Mouse (Mus musculus) forebrain, embryonic 13.5 days (tissue): ENCODE data around the gene Usp3. TPM values are rescaled to one million over a fixed set of nuclear protein-coding genes. Genes with fewer than 3 reads are reported as not detected.

Source experiments
- ATAC-seq: fragments of 200-750 bp; cut with Nextera tagmentation; 2 replicates; pipeline ENCODE4 v1.8.0; 2017
- H3K27ac ChIP-seq: fragments of 300-500 bp; sonication (generic); 2 replicates; pipeline ENCODE4 v1.5.1; 2015; ENCODE audit warnings: inconsistent platforms, mild to moderate bottlenecking, moderate library complexity
- H3K27me3 ChIP-seq: fragments of 300-500 bp; sonication (generic); 2 replicates; pipeline ENCODE4 v1.6.1; 2015; ENCODE audit warnings: mild to moderate bottlenecking, inconsistent platforms
- H3K36me3 ChIP-seq: fragments of 300-500 bp; sonication (generic); 2 replicates; pipeline ENCODE4 v1.6.1; 2015; ENCODE audit warnings: mild to moderate bottlenecking, inconsistent platforms; ENCODE audit not compliant: poor library complexity, severe bottlenecking
- H3K4me1 ChIP-seq: fragments of 300-500 bp; sonication (generic); 2 replicates; pipeline ENCODE4 v1.6.1; 2015; ENCODE audit warnings: inconsistent platforms
- H3K4me2 ChIP-seq: fragments of 300-500 bp; sonication (generic); 2 replicates; pipeline ENCODE4 v1.6.1; 2015; ENCODE audit warnings: inconsistent platforms, mild to moderate bottlenecking, moderate library complexity
- H3K4me3 ChIP-seq: fragments of 300-500 bp; sonication (generic); 2 replicates; pipeline ENCODE4 v1.5.1; 2015; ENCODE audit warnings: mild to moderate bottlenecking, inconsistent platforms
- H3K9ac ChIP-seq: fragments of 300-500 bp; sonication (generic); 2 replicates; pipeline ENCODE4 v1.6.1; 2015; ENCODE audit warnings: mild to moderate bottlenecking, inconsistent platforms
- H3K9me3 ChIP-seq: fragments of 300-500 bp; sonication (generic); replicated peaks from 2 replicates; pipeline ENCODE4 v1.6.1; 2016; ENCODE audit warnings: inconsistent platforms
- WGBS: fragments of 180-500 bp; shearing (Covaris S2); methylation state at CpG from one replicate; pipeline ENCODE4 v1.1.7; 2015; 5-methylcytosine and 5-hydroxymethylcytosine counted together
- polyA plus RNA-seq: library from polyadenylated mRNA; unstranded; fragments of >200 nt; fragmentation: Nextera tagmentation; extraction: Ambion mirVana; gene quantifications from 2 replicates; pipeline ENCODE4 v1.2.1, GENCODE M21; 2015

Gene Usp3
- polyA plus RNA-seq, 1 experiment from 2014 or later, result 127 TPM

DNA sequence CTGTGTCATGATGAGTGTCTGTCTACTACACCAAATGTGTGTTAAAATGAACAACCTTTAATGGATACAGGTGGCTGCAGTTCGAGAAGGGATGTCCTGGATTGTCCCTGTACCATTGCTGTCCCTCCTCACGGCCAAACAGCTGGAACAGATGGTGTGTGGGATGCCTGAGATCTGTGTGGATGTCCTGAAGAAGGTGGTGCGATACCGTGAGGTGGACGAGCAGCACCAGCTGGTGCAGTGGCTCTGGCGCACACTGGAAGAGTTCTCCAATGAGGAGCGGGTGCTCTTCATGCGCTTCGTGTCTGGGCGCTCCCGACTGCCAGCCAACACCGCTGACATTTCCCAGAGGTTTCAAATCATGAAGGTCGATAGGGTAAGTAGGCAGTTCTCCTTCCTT lies 88.4 kb downstream of the Usp3 start:
- peak overlapping the region; percentile 92; the same call in 1 of the 2 replicates for H3K27ac ChIP-seq
- no peak for ATAC-seq
- H3K36me3 ChIP-seq, result peaks cover 85% of the 10 kb centered on the region

GRCm38 (mm10) chr9:66503879-66504411 lies 89.0 kb downstream of the Usp3 start:
- Histone ChIP-seq H3K36me3 (peaks cover 82% of the 10 kb centered on the region), H3K9ac (no peak overlapping the region), H3K9me3 (no peaks in the 10 kb centered on the region), H3K27me3 (no peaks in the 10 kb centered on the region), H3K27ac (peak overlapping the region; percentile 92; the same call in 1 of the 2 replicates), H3K4me2 (no peak overlapping the region), H3K4me1 (peaks cover 48% of the 10 kb centered on the region), H3K4me3 (no peak overlapping the region)
- no peak for ATAC-seq
- WGBS, result 82% methylated on average over 4 of the region's 4 CpGs

More for the DNA sequence above, 88.4 kb downstream of the Usp3 start:
- no peaks in the 10 kb centered on the region for H3K9me3 ChIP-seq
- H3K9ac ChIP-seq, result peak overlapping the region; percentile 46; the same call in 1 of the 2 replicates
- no peak overlapping the region for H3K4me3 ChIP-seq
- WGBS, result 90% methylated on average over 13 of the region's 13 CpGs
- no peaks in the 10 kb centered on the region for H3K27me3 ChIP-seq
- peaks cover 49% of the 10 kb centered on the region for H3K4me1 ChIP-seq
- H3K4me2 ChIP-seq, result no peak overlapping the region

- Histone ChIP-seq H3K27me3 (no peaks in the 10 kb centered on the region), H3K36me3 (peaks cover 84% of the 10 kb centered on the region), H3K9ac (no peak overlapping the region), H3K9me3 (no peaks in the 10 kb centered on the region), H3K4me1 (peaks cover 38% of the 10 kb centered on the region), H3K27ac (no peak overlapping the region), H3K4me2 (no peak overlapping the region), H3K4me3 (no peak overlapping the region)
- 71% methylated on average over 2 of the region's 2 CpGs for WGBS
- ATAC-seq, result no peak
Measured at GRCm38 (mm10) chr9:66501248-66501647, 91.7 kb downstream of the Usp3 start.

DNA sequence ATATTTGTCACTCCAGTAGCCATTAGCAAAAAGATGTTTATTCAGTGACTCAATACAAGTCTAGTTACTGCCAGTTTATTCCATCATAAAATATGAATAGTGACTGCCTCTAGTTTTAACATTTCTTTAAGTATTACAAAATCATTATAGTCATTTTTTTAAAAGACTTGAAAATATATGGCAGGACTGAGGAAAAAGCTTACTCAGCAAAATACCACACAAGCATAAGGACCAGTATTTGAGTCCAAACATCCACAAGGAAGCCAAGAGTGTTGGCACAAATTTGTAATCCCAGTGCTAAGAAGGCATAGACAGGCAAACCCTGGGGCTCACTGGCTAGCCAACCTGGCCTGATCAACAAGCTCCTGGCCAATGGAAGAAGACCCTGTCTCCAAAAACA lies 99.0 kb downstream of the Usp3 start:
- ATAC-seq, result no peak
- Histone ChIP-seq H3K36me3 (peaks cover 96% of the 10 kb centered on the region), H3K27ac (no peak overlapping the region)

GRCm38 (mm10) chr9:66492361-66492760 lies 100.6 kb downstream of the Usp3 start:
- Histone ChIP-seq H3K27ac (no peak overlapping the region), H3K9me3 (no peaks in the 10 kb centered on the region), H3K9ac (no peak overlapping the region), H3K4me2 (no peak overlapping the region), H3K27me3 (no peaks in the 10 kb centered on the region), H3K4me3 (no peak overlapping the region), H3K36me3 (peaks cover 96% of the 10 kb centered on the region), H3K4me1 (no peaks in the 10 kb centered on the region)
- 96% methylated on average over 1 of the region's 1 CpGs for WGBS
- no peak for ATAC-seq

More for the DNA sequence above, 99.0 kb downstream of the Usp3 start:
- Histone ChIP-seq H3K9ac (no peak overlapping the region), H3K4me1 (no peaks in the 10 kb centered on the region), H3K4me3 (no peak overlapping the region), H3K4me2 (no peak overlapping the region), H3K27me3 (no peaks in the 10 kb centered on the region), H3K9me3 (no peaks in the 10 kb centered on the region)

GRCm38 (mm10) chr9:66488786-66489185 lies 104.2 kb downstream of the Usp3 start:
- no peak overlapping the region for H3K4me2 ChIP-seq
- no peak overlapping the region for H3K9ac ChIP-seq
- no peak overlapping the region for H3K4me3 ChIP-seq
- peaks cover 93% of the 10 kb centered on the region for H3K36me3 ChIP-seq
- H3K27ac ChIP-seq, result no peak overlapping the region
- H3K27me3 ChIP-seq, result no peaks in the 10 kb centered on the region
- H3K9me3 ChIP-seq, result no peaks in the 10 kb centered on the region
- ATAC-seq, result no peak
- H3K4me1 ChIP-seq, result no peaks in the 10 kb centered on the region

- no peaks in the 10 kb centered on the region for H3K9me3 ChIP-seq
- ATAC-seq, result no peak
- H3K4me1 ChIP-seq, result no peaks in the 10 kb centered on the region
- no peak overlapping the region for H3K9ac ChIP-seq
- 92% methylated on average over 3 of the region's 3 CpGs for WGBS
- peaks cover 73% of the 10 kb centered on the region for H3K36me3 ChIP-seq
- no peak overlapping the region for H3K27ac ChIP-seq
- no peak overlapping the region for H3K4me3 ChIP-seq
- no peaks in the 10 kb centered on the region for H3K27me3 ChIP-seq
- no peak overlapping the region for H3K4me2 ChIP-seq
Measured at GRCm38 (mm10) chr9:66483429-66483828, 109.5 kb downstream of the Usp3 start.

DNA sequence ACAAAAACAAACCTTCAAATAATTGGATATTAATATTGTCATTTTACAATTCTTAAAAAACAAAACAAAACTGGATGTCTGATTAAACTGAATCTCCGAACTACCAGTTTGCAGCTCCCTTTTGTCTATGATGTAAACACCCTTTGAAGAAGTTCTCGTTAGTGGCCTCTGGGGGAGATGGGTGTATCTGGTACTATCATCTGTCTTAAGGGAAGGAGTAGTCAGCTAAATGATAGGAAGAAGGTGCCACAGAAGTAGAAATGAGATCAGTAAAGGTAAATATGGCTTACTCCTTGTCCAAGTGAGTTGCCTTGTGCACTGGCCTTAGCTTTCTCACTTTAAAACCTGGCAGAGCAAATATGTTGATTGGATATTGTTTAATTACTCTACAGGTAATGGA lies 115.2 kb downstream of the Usp3 start:
- no peak for ATAC-seq
- Histone ChIP-seq H3K27me3 (no peaks in the 10 kb centered on the region), H3K4me3 (no peak overlapping the region), H3K4me1 (no peaks in the 10 kb centered on the region), H3K9me3 (no peaks in the 10 kb centered on the region), H3K4me2 (no peak overlapping the region), H3K9ac (no peak overlapping the region), H3K27ac (no peak overlapping the region), H3K36me3 (peaks cover 62% of the 10 kb centered on the region)
- 72% methylated on average over 2 of the region's 2 CpGs for WGBS

DNA sequence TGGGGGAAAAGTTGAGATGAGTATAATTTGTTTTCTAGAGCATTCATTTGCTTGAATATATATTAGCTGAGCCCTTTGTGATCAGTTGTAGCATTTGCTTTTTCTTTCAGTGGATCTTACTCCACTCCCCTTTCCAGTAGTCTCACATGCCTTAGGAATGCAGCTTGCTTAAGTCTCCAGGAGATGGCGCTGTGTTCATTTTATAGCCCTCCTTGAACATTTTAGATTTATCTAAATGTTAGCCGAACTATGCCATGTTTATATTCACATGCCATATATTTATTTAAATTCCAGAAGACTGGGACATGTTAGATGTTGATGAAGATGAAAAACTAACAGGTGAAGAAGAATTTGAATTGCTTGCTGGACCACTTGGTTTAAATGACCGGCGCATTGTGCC lies 127.9 kb downstream of the Usp3 start:
- H3K4me1 ChIP-seq, result no peaks in the 10 kb centered on the region
- H3K4me3 ChIP-seq, result no peak overlapping the region
- no peak for ATAC-seq
- 56% methylated on average over 4 of the region's 4 CpGs for WGBS
- no peak overlapping the region for H3K27ac ChIP-seq
- peaks cover 51% of the 10 kb centered on the region for H3K36me3 ChIP-seq
- H3K4me2 ChIP-seq, result no peak overlapping the region
- no peaks in the 10 kb centered on the region for H3K9me3 ChIP-seq
- no peaks in the 10 kb centered on the region for H3K27me3 ChIP-seq
- no peak overlapping the region for H3K9ac ChIP-seq

Other genes starting within 250 kb of the Usp3 start
- gene Herc1, start 242.7 kb downstream of the Usp3 start, polyA plus RNA-seq, result 43.1 and 47.2 TPM in 2 replicates
- 2.5 and 2.6 TPM in 2 replicates for gene Fbxl22, start 78.5 kb downstream of the Usp3 start, polyA plus RNA-seq
- 2.5 and 3.1 TPM in 2 replicates for gene Car12, start 120.5 kb upstream of the Usp3 start, polyA plus RNA-seq
- gene Aph1b, start 202.3 kb upstream of the Usp3 start, polyA plus RNA-seq, result 24.7 and 25.9 TPM in 2 replicates
- 0.22 and 0.31 TPM in 2 replicates for gene Gm10647, start 203.9 kb upstream of the Usp3 start, polyA plus RNA-seq
- gene Aph1c, start 241.6 kb upstream of the Usp3 start, polyA plus RNA-seq, result 1.4 and 2.9 TPM in 2 replicates